ENCODE assay signal across 7 mouse cellular contexts in genomic region chr10:69924321-69924720, GRCm38 (mm10).
DNase-seq lines count a peak whose midpoint lies in the region; ATAC-seq lines count a peak whose summit lies in the region.

No protein-coding gene starts in this region.

- peak; percentile 46 for DNase-seq in WW6 (ENCODE audit: low read depth, low spot score)
- peak; percentile 66 to 79 for DNase-seq in cerebellum, postnatal 25 days
- DNase-seq in yolk sac, embryonic 10.5 days (ENCODE audit: low spot score), result peak; percentile 91
- no peak for DNase-seq in spleen, postnatal 14 days (ENCODE audit: low spot score in 2 of 2)

- H3K27me3 ChIP-seq in heart, embryonic 12.5 days (replicated peaks), result no peaks in the 10 kb centered on the region
- H3K27me3 ChIP-seq in kidney, embryonic 16.5 days (ENCODE audit: insufficient read depth, low read length), result no peaks in the 10 kb centered on the region

- peaks cover 7% of the 10 kb centered on the region; the same call in 1 of the 2 replicates for H3K36me3 ChIP-seq in heart, embryonic 12.5 days
- H3K36me3 ChIP-seq in kidney, embryonic 16.5 days (ENCODE audit: insufficient read depth, low read length), result no peaks in the 10 kb centered on the region

- peak overlapping the region; percentile 47 for H3K4me3 ChIP-seq in heart, embryonic 12.5 days
- peak overlapping the region; percentile 49 for H3K4me3 ChIP-seq in kidney, embryonic 16.5 days (ENCODE audit: low read length)

- peaks cover 44% of the 10 kb centered on the region for H3K4me1 ChIP-seq in heart, embryonic 12.5 days (replicated peaks)
- H3K4me1 ChIP-seq in kidney, embryonic 16.5 days (ENCODE audit: insufficient read depth, low read length), result peaks cover 44% of the 10 kb centered on the region

- peak overlapping the region; percentile 75 for H3K4me2 ChIP-seq in heart, embryonic 12.5 days
- H3K4me2 ChIP-seq in kidney, embryonic 16.5 days (replicated peaks; ENCODE audit: low read depth, low read length), result peak overlapping the region; percentile 55

- H3K27ac ChIP-seq in heart, embryonic 12.5 days (ENCODE audit: poor library complexity, severe bottlenecking), result no peak overlapping the region
- peak overlapping the region; percentile 97 for H3K27ac ChIP-seq in kidney, embryonic 16.5 days (ENCODE audit: low read length)

- H3K9me3 ChIP-seq in heart, embryonic 12.5 days (replicated peaks), result no peaks in the 10 kb centered on the region
- H3K9me3 ChIP-seq in kidney, embryonic 16.5 days (ENCODE audit: low read length), result no peaks in the 10 kb centered on the region

- H3K9ac ChIP-seq in heart, embryonic 12.5 days, result peak overlapping the region; percentile 61
- no peak overlapping the region; the same call in 1 of the 2 replicates for H3K9ac ChIP-seq in kidney, embryonic 16.5 days (replicated peaks; ENCODE audit: low read length)

- ATAC-seq in heart, embryonic 12.5 days (ENCODE audit: insufficient number of reproducible peaks, low FRiP score), result peak; percentile 92
- peak; percentile 28; the same call in 1 of the 2 replicates for ATAC-seq in kidney, embryonic 16.5 days (ENCODE audit: low FRiP score, low TSS enrichment)
- peak; percentile 64 for ATAC-seq in megakaryocyte-erythroid progenitor cell, adult 5-6 weeks (replicated peaks; ENCODE audit: low FRiP score, low TSS enrichment, poor library complexity, severe bottlenecking)

- 6% methylated on average over 11 of the region's 11 CpGs for WGBS in heart, embryonic 12.5 days
- 4% methylated on average over 11 of the region's 11 CpGs for WGBS in kidney, embryonic 16.5 days

Comparison
In these comparisons a context has a peak if more than half of its experiments do, and no peak if none do; other contexts are left out.
1. DNase-seq: peak in WW6 (single experiment), cerebellum, postnatal 25 days (2 of 2) and yolk sac, embryonic 10.5 days (single experiment); none in spleen, postnatal 14 days (0 of 2).
2. ATAC-seq: peak in every context shown above with its lines; median percentile 92 in heart, embryonic 12.5 days; 64 in megakaryocyte-erythroid progenitor cell, adult 5-6 weeks; 28 in kidney, embryonic 16.5 days.